Mouse (Mus musculus): ENCODE results near the gene Man2b1. TPM values are rescaled to one million over a fixed set of nuclear protein-coding genes. Genes with fewer than 3 reads are reported as not detected.

Man2b1 gene
- total and polyA plus RNA-seq, 3 experiments = 10.8 to 24.7 TPM; not detected in 1

GRCm38 (mm10) chr8:85084633-85085032, 1.6 kb downstream of the Man2b1 start:
- H3K9me3 ChIP-seq (replicated peaks; ENCODE audit: insufficient read depth, low read length) = no peaks in the 10 kb centered on the region
- H3K27me3 ChIP-seq (ENCODE audit: control insufficient read depth in 1 of 2, insufficient read depth in 2 of 2, low read length in 2 of 2) = no peaks in the 10 kb centered on the region
- peak overlapping the region; percentile 8 for H3K27ac ChIP-seq (ENCODE audit: control insufficient read depth, low read depth, low read length)
- H3K4me1 ChIP-seq (ENCODE audit: control insufficient read depth in 1 of 2, insufficient read depth in 2 of 2, low read length in 2 of 2) = peaks cover 8 to 27% of the 10 kb centered on the region in 2 experiments
- H3K79me2 ChIP-seq (ENCODE audit: control insufficient read depth, insufficient read depth, low read length, poor library complexity) = peaks cover 8% of the 10 kb centered on the region
- peak overlapping the region; percentile 10 to 51 for H3K4me3 ChIP-seq (ENCODE audit: control insufficient read depth in 1 of 2, insufficient read depth in 1 of 2, low read depth in 2 of 2, low read length in 2 of 2)
- TF ChIP-seq MYB (IDR thresholded peaks at IDR 0.05; ENCODE audit: low read depth, low read length) = no peak
- TF ChIP-seq ELF1 (IDR thresholded peaks at IDR 0.05; ENCODE audit: low read depth, low read length) = no peak
- TF ChIP-seq EP300 (IDR thresholded peaks at IDR 0.05; ENCODE audit: low read depth in 1 of 2, low read length in 2 of 2) = peak in 1 of 2 experiments; percentile 25; a peak in 1 of 4 replicates
- peak; percentile 70 for TF ChIP-seq RCOR1 (IDR thresholded peaks at IDR 0.05; ENCODE audit: low read depth, low read length)
- no peak for TF ChIP-seq MEF2A (IDR thresholded peaks at IDR 0.05; ENCODE audit: extremely low read depth, insufficient replicate concordance, low read depth, low read length, poor library complexity, severe bottlenecking)
- 0 out of 2 replicates have a peak, but pooled peaks have one; percentile 9 for TF ChIP-seq TCF12 (IDR thresholded peaks at IDR 0.05; ENCODE audit: low read depth, low read length)
- TF ChIP-seq POLR2A (IDR thresholded peaks at IDR 0.05; ENCODE audit: control insufficient read depth in 1 of 2, insufficient read depth in 1 of 2, low read depth in 1 of 2, low read length in 2 of 2, poor library complexity in 1 of 2) = peak in 1 of 2 experiments; percentile 25; a peak in 1 of 4 replicates
- no peak for TF ChIP-seq USF1 (IDR thresholded peaks at IDR 0.05; ENCODE audit: low read depth, low read length)
- peak; percentile 22; the same call in 1 of the 2 replicates for TF ChIP-seq TAL1 (IDR thresholded peaks at IDR 0.05; ENCODE audit: low read length)
- no peak for TF ChIP-seq MXI1 (IDR thresholded peaks at IDR 0.05; ENCODE audit: low read depth, low read length)
- TF ChIP-seq ETS1 (IDR thresholded peaks at IDR 0.05; ENCODE audit: low read depth, low read length) = peak; percentile 11; the same call in 1 of the 2 replicates
- no peak for TF ChIP-seq GATA1 (IDR thresholded peaks at IDR 0.05; ENCODE audit: low read depth, low read length)
- 0 out of 2 replicates have a peak, but pooled peaks have one; percentile 33 for TF ChIP-seq TBP (IDR thresholded peaks at IDR 0.05; ENCODE audit: low read depth, low read length)
- peaks cover 0 to 19% of the 10 kb centered on the region in 2 experiments; a peak in 2 of 4 replicates for H3K36me3 ChIP-seq (ENCODE audit: control insufficient read depth in 1 of 2, insufficient read depth in 2 of 2, low read length in 2 of 2)
- peak; percentile 88 for DNase-seq (ENCODE audit: low read depth, low spot score)
- H3K9ac ChIP-seq (ENCODE audit: control insufficient read depth, low read depth, low read length, poor library complexity, severe bottlenecking) = peak overlapping the region; percentile 5

- Histone ChIP-seq H3K4me3 (ENCODE audit: control insufficient read depth in 1 of 2, insufficient read depth in 1 of 2, low read depth in 2 of 2, low read length in 2 of 2) (no peak overlapping the region), H3K27ac (ENCODE audit: control insufficient read depth, low read depth, low read length) (no peak overlapping the region), H3K4me1 (ENCODE audit: control insufficient read depth in 1 of 2, insufficient read depth in 2 of 2, low read length in 2 of 2) (peaks cover 8 to 25% of the 10 kb centered on the region in 2 experiments), H3K79me2 (ENCODE audit: control insufficient read depth, insufficient read depth, low read length, poor library complexity) (no peaks in the 10 kb centered on the region; the same call in 1 of the 2 replicates), H3K27me3 (ENCODE audit: control insufficient read depth in 1 of 2, insufficient read depth in 2 of 2, low read length in 2 of 2) (no peaks in the 10 kb centered on the region), H3K9ac (ENCODE audit: control insufficient read depth, low read depth, low read length, poor library complexity, severe bottlenecking) (no peak overlapping the region), H3K9me3 (replicated peaks; ENCODE audit: insufficient read depth, low read length) (no peaks in the 10 kb centered on the region), H3K36me3 (ENCODE audit: control insufficient read depth in 1 of 2, insufficient read depth in 2 of 2, low read length in 2 of 2) (peaks cover 0 to 19% of the 10 kb centered on the region in 2 experiments; a peak in 2 of 4 replicates)
- no peak for TF ChIP-seq MAFK (IDR thresholded peaks at IDR 0.05; ENCODE audit: borderline replicate concordance, low read depth, low read length)
- TF ChIP-seq RAD21 (IDR thresholded peaks at IDR 0.05; ENCODE audit: low read depth, low read length) = no peak
- no peak for TF ChIP-seq NRF1 (IDR thresholded peaks at IDR 0.05; ENCODE audit: insufficient read depth, low read depth, low read length, poor library complexity, severe bottlenecking)
- TF ChIP-seq HCFC1 (IDR thresholded peaks at IDR 0.05; ENCODE audit: low read depth, low read length) = no peak
- no peak for TF ChIP-seq NELFE (IDR thresholded peaks at IDR 0.05; ENCODE audit: low read depth, low read length)
- no peak for TF ChIP-seq POLR2AphosphoS2 (IDR thresholded peaks at IDR 0.05; ENCODE audit: low read length)
- no peak for TF ChIP-seq GATA1 (IDR thresholded peaks at IDR 0.05; ENCODE audit: low read depth, low read length)
- peak in 1 of 3 experiments; percentile 13; a peak in 1 of 6 replicates for TF ChIP-seq CTCF (IDR thresholded peaks at IDR 0.05 in 2 of 3, conservative IDR thresholded peaks at IDR 0.05 in 1 of 3; ENCODE audit: control insufficient read depth in 1 of 3, insufficient read depth in 1 of 3, low read depth in 2 of 3, low read length in 3 of 3, poor library complexity in 1 of 3, severe bottlenecking in 1 of 3)
- DNase-seq (ENCODE audit: low read depth, low spot score) = no peak
Measured at GRCm38 (mm10) chr8:85086238-85086637, 3.2 kb downstream of the Man2b1 start.

Measured in MEL (cell line).